Mouse (Mus musculus) E14TG2a.4 (cell line): ENCODE measurements around the gene Limk2.

ENCODE experiments used
- CTCF ChIP-seq: conservative IDR thresholded peaks from 2 replicates; pipeline ENCODE4 v1.5.1; 2014; ENCODE audit warnings: low read length
- POU5F1 ChIP-seq: IDR thresholded peaks from 2 replicates; pipeline ENCODE4 v1.6.1; 2014; ENCODE audit warnings: low read length, borderline replicate concordance

- peak; percentile 27 for TF ChIP-seq CTCF
- no peak for TF ChIP-seq POU5F1
These were observed at the start of gene Limk2 for GRCm38 (mm10) chr11:3408997-3409732.
